Mouse (Mus musculus) spleen, adult 2 months (tissue): ENCODE results near the gene Coa4.

Experiments
- CTCF ChIP-seq: fragments of 200-500 bp; IDR thresholded peaks from 2 replicates; pipeline ENCODE4 v1.5.1; 2011; ENCODE audit warnings: mild to moderate bottlenecking, inconsistent platforms; ENCODE audit not compliant: insufficient read depth, insufficient read length, insufficient replicate concordance; ENCODE audit errors: extremely low read depth
- POLR2A ChIP-seq: fragments of 200-500 bp; IDR thresholded peaks from 2 replicates; pipeline ENCODE4 v1.6.1; 2011; ENCODE audit warnings: low read depth, low read length, inconsistent platforms

DNA sequence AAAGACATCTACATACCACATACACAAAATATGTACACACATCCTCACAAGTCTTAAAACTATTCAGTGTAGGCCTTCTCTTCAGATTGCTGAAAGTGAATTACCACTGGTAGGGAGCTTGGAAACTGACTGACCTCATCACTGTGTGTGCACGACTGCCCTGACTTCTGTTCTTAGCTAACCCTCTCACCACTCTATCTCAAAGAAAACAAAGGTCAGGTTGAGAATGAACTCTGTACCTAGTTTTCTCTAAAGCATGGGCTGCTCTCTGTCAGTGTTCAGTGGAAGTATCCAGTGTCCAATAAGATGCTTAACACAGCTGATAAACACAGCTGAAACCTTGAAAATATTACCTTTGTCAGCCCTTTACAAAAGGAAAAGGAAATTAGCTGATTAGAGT is 7.6 kb downstream of the Coa4 start:
- TF ChIP-seq CTCF (no peak), POLR2A (no peak)
